ENCODE assay signal across 10 mouse cellular contexts in the genomic region with DNA sequence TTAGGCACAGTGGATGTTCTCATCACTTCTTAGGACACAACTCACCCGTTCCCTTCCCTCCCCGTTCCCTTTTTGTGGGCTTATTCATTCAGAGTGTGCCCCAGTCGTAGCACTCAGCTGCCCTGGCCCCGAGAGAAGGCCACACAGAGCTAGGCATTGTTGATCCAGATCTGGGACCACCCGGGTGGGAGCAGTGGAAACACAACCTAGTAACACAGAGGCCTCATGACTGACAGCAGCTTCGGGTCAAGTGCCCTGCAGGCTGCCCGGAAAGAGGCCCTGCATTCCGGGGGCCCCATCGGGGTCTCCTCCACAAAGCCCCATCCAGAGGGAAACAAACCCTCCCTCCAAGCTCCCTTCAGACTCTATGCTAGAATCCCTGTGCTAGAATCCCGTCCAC.
DNase-seq lines count a peak whose midpoint lies in the region; ATAC-seq lines count a peak whose summit lies in the region.
"Had no signal": no experiment of that assay in that cellular context is flagged by ENCODE, and none has a peak within 500 bp of the region (broad histone marks: within the 10 kb centered on the region; RNA-seq: fewer than 3 reads in every experiment).

No protein-coding gene starts in this region.

- H3K27me3 ChIP-seq in heart, embryonic 10.5 days (ENCODE audit: insufficient read depth, poor library complexity, severe bottlenecking): no peaks in the 10 kb centered on the region
- 0 out of 2 replicates have a peak, but pooled peaks cover 5% of the 10 kb centered on the region for H3K27me3 ChIP-seq in embryonic facial prominence, embryonic 14.5 days (replicated peaks; ENCODE audit: control insufficient read depth, insufficient read depth, low read length)
- H3K27me3 ChIP-seq in hindbrain, embryonic 15.5 days: no peaks in the 10 kb centered on the region
- H3K27me3 ChIP-seq in neural tube, embryonic 11.5 days (ENCODE audit: control insufficient read depth, insufficient read depth, low read length): no peaks in the 10 kb centered on the region

- H3K9me3 ChIP-seq in heart, embryonic 10.5 days: no peaks in the 10 kb centered on the region
- H3K9me3 ChIP-seq in embryonic facial prominence, embryonic 14.5 days (ENCODE audit: control insufficient read depth, low read length): no peaks in the 10 kb centered on the region
- H3K9me3 ChIP-seq in hindbrain, embryonic 15.5 days: no peaks in the 10 kb centered on the region
- no peaks in the 10 kb centered on the region for H3K9me3 ChIP-seq in neural tube, embryonic 11.5 days (ENCODE audit: control insufficient read depth, low read length)
- H3K9me3 ChIP-seq: heart, embryonic 15.5 days had no signal

- peak overlapping the region; percentile 76 for H3K27ac ChIP-seq in heart, embryonic 10.5 days
- H3K27ac ChIP-seq in embryonic facial prominence, embryonic 14.5 days (replicated peaks; ENCODE audit: low read depth, low read length): no peak overlapping the region
- 0 out of 2 replicates have a peak overlapping the region, but pooled peaks have one; percentile 25 for H3K27ac ChIP-seq in hindbrain, embryonic 15.5 days (replicated peaks)
- H3K27ac ChIP-seq in neural tube, embryonic 11.5 days (ENCODE audit: low read depth, low read length): peak overlapping the region; percentile 39; the same call in 1 of the 2 replicates
- H3K27ac ChIP-seq: heart, embryonic 15.5 days had no signal

- no peak overlapping the region for H3K9ac ChIP-seq in embryonic facial prominence, embryonic 14.5 days (ENCODE audit: low read depth, low read length)
- H3K9ac ChIP-seq in hindbrain, embryonic 15.5 days: no peak overlapping the region
- H3K9ac ChIP-seq in neural tube, embryonic 11.5 days (ENCODE audit: low read length): no peak overlapping the region
- H3K9ac ChIP-seq: heart, embryonic 15.5 days had no signal

- 38% methylated on average over 10 of the region's 10 CpGs for WGBS in heart, embryonic 10.5 days
- 16% methylated on average over 10 of the region's 10 CpGs for WGBS in embryonic facial prominence, embryonic 14.5 days
- WGBS in hindbrain, embryonic 15.5 days: 6% methylated on average over 10 of the region's 10 CpGs
- 8% methylated on average over 10 of the region's 10 CpGs for WGBS in neural tube, embryonic 11.5 days

- no peak for DNase-seq in heart, embryonic 10.5 days (ENCODE audit: low spot score)
- no peak for DNase-seq in heart, adult 11 months
- DNase-seq in embryonic facial prominence, embryonic 14.5 days (ENCODE audit: low spot score): peak; percentile 77
- DNase-seq in neural tube, embryonic 11.5 days (ENCODE audit: low spot score): peak; percentile 72
- DNase-seq in c-Kit-positive CD71-positive TER-119-positive erythroid progenitor cells, embryonic 14.5 days (ENCODE audit: low spot score): no peak
- no peak for DNase-seq in heart, adult 8-10 months (ENCODE audit: low spot score)
- DNase-seq in left cerebral cortex, postnatal 25 days (ENCODE audit: low spot score in 2 of 2): no peak
- DNase-seq: adrenal gland, postnatal 25 days had no signal

- H3K4me1 ChIP-seq in heart, embryonic 10.5 days: peaks cover 23% of the 10 kb centered on the region
- H3K4me1 ChIP-seq in embryonic facial prominence, embryonic 14.5 days (ENCODE audit: control insufficient read depth, insufficient read depth, low read length): peaks cover 8% of the 10 kb centered on the region; the same call in 1 of the 2 replicates
- peaks cover 21% of the 10 kb centered on the region for H3K4me1 ChIP-seq in hindbrain, embryonic 15.5 days (replicated peaks)
- H3K4me1 ChIP-seq in neural tube, embryonic 11.5 days (ENCODE audit: control insufficient read depth, insufficient read depth, low read length): peaks cover 7% of the 10 kb centered on the region

- peak; percentile 53; the same call in 1 of the 2 replicates for ATAC-seq in embryonic facial prominence, embryonic 14.5 days (ENCODE audit: low read depth)
- ATAC-seq in hindbrain, embryonic 15.5 days (ENCODE audit: low FRiP score, low read depth): no peak; the same call in 1 of the 2 replicates
- peak; percentile 54 for ATAC-seq in neural tube, embryonic 11.5 days (ENCODE audit: insufficient read depth, low FRiP score, low TSS enrichment)

- intact Hi-C loops in left cerebral cortex, postnatal 25 days (cut with DNase I): no loop called here

- H3K4me2 ChIP-seq in embryonic facial prominence, embryonic 14.5 days (ENCODE audit: low read depth, low read length): no peak overlapping the region
- H3K4me2 ChIP-seq in hindbrain, embryonic 15.5 days: no peak overlapping the region
- H3K4me2 ChIP-seq in neural tube, embryonic 11.5 days (ENCODE audit: low read depth): no peak overlapping the region
- H3K4me2 ChIP-seq: heart, embryonic 15.5 days had no signal

- H3K36me3 ChIP-seq in heart, embryonic 10.5 days: peaks cover 9% of the 10 kb centered on the region
- H3K36me3 ChIP-seq in embryonic facial prominence, embryonic 14.5 days (ENCODE audit: control insufficient read depth, insufficient read depth, low read length): peaks cover 8% of the 10 kb centered on the region; the same call in 1 of the 2 replicates
- H3K36me3 ChIP-seq in hindbrain, embryonic 15.5 days: no peaks in the 10 kb centered on the region
- no peaks in the 10 kb centered on the region for H3K36me3 ChIP-seq in neural tube, embryonic 11.5 days (ENCODE audit: control insufficient read depth, insufficient read depth, low read length)
- H3K36me3 ChIP-seq: heart, embryonic 15.5 days had no signal

- H3K4me3 ChIP-seq in heart, embryonic 10.5 days: no peak overlapping the region
- no peak overlapping the region for H3K4me3 ChIP-seq in embryonic facial prominence, embryonic 14.5 days (ENCODE audit: low read depth, low read length)
- H3K4me3 ChIP-seq in hindbrain, embryonic 15.5 days: no peak overlapping the region
- H3K4me3 ChIP-seq in neural tube, embryonic 11.5 days (ENCODE audit: low read depth, low read length): no peak overlapping the region
- H3K4me3 ChIP-seq: heart, embryonic 15.5 days had no signal

Comparison
In these comparisons a context has a peak if more than half of its experiments do, and no peak if none do; other contexts are left out.
1. DNase-seq: peak in embryonic facial prominence, embryonic 14.5 days (single experiment) and neural tube, embryonic 11.5 days (single experiment); none in heart, embryonic 10.5 days (single experiment), heart, adult 11 months (single experiment), c-Kit-positive CD71-positive TER-119-positive erythroid progenitor cells, embryonic 14.5 days (single experiment), heart, adult 8-10 months (single experiment) and left cerebral cortex, postnatal 25 days (0 of 2).